8 mouse cellular contexts compared by ENCODE assay signal in genomic region chr4:127167731-127168130, GRCm38 (mm10). TPM values are rescaled to one million over a fixed set of nuclear protein-coding genes. Genes with fewer than 3 reads are reported as not detected.
DNase-seq lines count a peak whose midpoint lies in the region; ATAC-seq and TF ChIP-seq lines count a peak whose summit lies in the region.

No protein-coding gene starts in this region.

- peak overlapping the region; percentile 72 for H3K4me3 ChIP-seq in heart, embryonic 11.5 days (ENCODE audit: low read depth, low read length)
- H3K4me3 ChIP-seq in ES-Bruce4 (ENCODE audit: low read depth, low read length): peak overlapping the region; percentile 64; the same call in 1 of the 2 replicates
- H3K4me3 ChIP-seq in forebrain, embryonic 14.5 days (ENCODE audit: low read depth, low read length): peak overlapping the region; percentile 81; the same call in 1 of the 2 replicates
- H3K4me3 ChIP-seq in liver, postnatal 0 days (ENCODE audit: low read depth, low read length): no peak overlapping the region

- no peak for DNase-seq in heart, postnatal 25 days (ENCODE audit: low spot score)
- DNase-seq in forebrain, embryonic 14.5 days (ENCODE audit: low spot score): no peak
- DNase-seq in liver, postnatal 0 days: no peak
- DNase-seq in right cerebral cortex, postnatal 14 days: no peak
- DNase-seq in adrenal gland, postnatal 25 days: no peak
- no peak for DNase-seq in kidney, postnatal 10 days

- intact Hi-C loops in heart, postnatal 25 days (cut with DNase I): no loop called here

- no peak for TF ChIP-seq CTCF in ES-Bruce4 (IDR thresholded peaks at IDR 0.05; ENCODE audit: low read depth, low read length)
- TF ChIP-seq CTCF in liver, postnatal 0 days (IDR thresholded peaks at IDR 0.05; ENCODE audit: low read depth): no peak

- H3K4me1 ChIP-seq in heart, embryonic 11.5 days (ENCODE audit: control insufficient read depth, insufficient read depth, low read length): peaks cover 9% of the 10 kb centered on the region
- no peaks in the 10 kb centered on the region for H3K4me1 ChIP-seq in ES-Bruce4 (ENCODE audit: control insufficient read depth, insufficient read depth, low read length)
- H3K4me1 ChIP-seq in forebrain, embryonic 14.5 days (ENCODE audit: control insufficient read depth, insufficient read depth, low read length): peaks cover 21% of the 10 kb centered on the region
- H3K4me1 ChIP-seq in liver, postnatal 0 days (ENCODE audit: insufficient read depth): peaks cover 9% of the 10 kb centered on the region

- 17% methylated on average over 8 of the region's 8 CpGs for WGBS in heart, embryonic 11.5 days (ENCODE audit: insufficient replicate concordance)
- 14% methylated on average over 8 of the region's 8 CpGs for WGBS in forebrain, embryonic 14.5 days
- 20% methylated on average over 8 of the region's 8 CpGs for WGBS in liver, postnatal 0 days (ENCODE audit: insufficient replicate concordance)

- H3K36me3 ChIP-seq in heart, embryonic 11.5 days (ENCODE audit: control insufficient read depth, insufficient read depth, low read length): no peaks in the 10 kb centered on the region
- no peaks in the 10 kb centered on the region for H3K36me3 ChIP-seq in ES-Bruce4 (ENCODE audit: control insufficient read depth, insufficient read depth, low read length, poor library complexity, severe bottlenecking)
- no peaks in the 10 kb centered on the region for H3K36me3 ChIP-seq in forebrain, embryonic 14.5 days (ENCODE audit: control insufficient read depth, insufficient read depth, low read length)
- H3K36me3 ChIP-seq in liver, postnatal 0 days (replicated peaks; ENCODE audit: insufficient read depth, low read length): no peaks in the 10 kb centered on the region

- peaks cover 60% of the 10 kb centered on the region for H3K27me3 ChIP-seq in heart, embryonic 11.5 days (ENCODE audit: control insufficient read depth, insufficient read depth, low read length)
- H3K27me3 ChIP-seq in ES-Bruce4 (ENCODE audit: control insufficient read depth, insufficient read depth, low read length, poor library complexity, severe bottlenecking): 0 out of 2 replicates have a peak, but pooled peaks cover 2% of the 10 kb centered on the region
- H3K27me3 ChIP-seq in forebrain, embryonic 14.5 days (replicated peaks; ENCODE audit: control insufficient read depth, insufficient read depth, low read length): no peaks in the 10 kb centered on the region; the same call in 1 of the 2 replicates
- peaks cover 37% of the 10 kb centered on the region for H3K27me3 ChIP-seq in liver, postnatal 0 days (ENCODE audit: insufficient read depth, low read length)

- H3K9me3 ChIP-seq in heart, embryonic 11.5 days (replicated peaks; ENCODE audit: control insufficient read depth, low read length): no peaks in the 10 kb centered on the region
- H3K9me3 ChIP-seq in ES-Bruce4 (replicated peaks; ENCODE audit: control insufficient read depth, insufficient read depth, low read length, poor library complexity, severe bottlenecking): no peaks in the 10 kb centered on the region
- H3K9me3 ChIP-seq in forebrain, embryonic 14.5 days (replicated peaks; ENCODE audit: control insufficient read depth, low read length): no peaks in the 10 kb centered on the region
- H3K9me3 ChIP-seq in liver, postnatal 0 days (ENCODE audit: low read length): no peaks in the 10 kb centered on the region

- no peak for ATAC-seq in heart, embryonic 11.5 days (replicated peaks; ENCODE audit: insufficient number of reproducible peaks, low FRiP score, low TSS enrichment)
- ATAC-seq in forebrain, embryonic 14.5 days: no peak
- ATAC-seq in liver, postnatal 0 days: no peak

- H3K27ac ChIP-seq in heart, embryonic 11.5 days (ENCODE audit: low read depth, low read length): no peak overlapping the region
- H3K27ac ChIP-seq in ES-Bruce4 (ENCODE audit: insufficient read depth, low read length): no peak overlapping the region
- H3K27ac ChIP-seq in forebrain, embryonic 14.5 days (ENCODE audit: low read depth, low read length): no peak overlapping the region
- H3K27ac ChIP-seq in liver, postnatal 0 days (ENCODE audit: low read depth): no peak overlapping the region

- no peak for TF ChIP-seq POLR2A in ES-Bruce4 (IDR thresholded peaks at IDR 0.05; ENCODE audit: insufficient read depth, low read length)

- H3K9ac ChIP-seq in heart, embryonic 11.5 days (ENCODE audit: low read depth, low read length): no peak overlapping the region
- H3K9ac ChIP-seq in ES-Bruce4 (ENCODE audit: low read depth, poor library complexity, severe bottlenecking): peak overlapping the region; percentile 83
- H3K9ac ChIP-seq in forebrain, embryonic 14.5 days (ENCODE audit: low read length): no peak overlapping the region
- no peak overlapping the region for H3K9ac ChIP-seq in liver, postnatal 0 days (replicated peaks)

- TF ChIP-seq EP300 in ES-Bruce4 (IDR thresholded peaks at IDR 0.05; ENCODE audit: insufficient read depth, low read depth, low read length): no peak
- TF ChIP-seq EP300 in liver, postnatal 0 days (IDR thresholded peaks at IDR 0.05; ENCODE audit: low read depth): no peak

- H3K4me2 ChIP-seq in heart, embryonic 11.5 days: peak overlapping the region; percentile 91
- H3K4me2 ChIP-seq in forebrain, embryonic 14.5 days (ENCODE audit: low read length): peak overlapping the region; percentile 97
- peak overlapping the region; percentile 77; the same call in 1 of the 2 replicates for H3K4me2 ChIP-seq in liver, postnatal 0 days (ENCODE audit: low read depth, low read length)

RNA-seq across cellular contexts. Expression of gene Dlgap3, which starts 1.3 kb away (rescaled TPM):
- polyA plus RNA-seq in heart, embryonic 11.5 days (2014; fragmentation: Nextera tagmentation; extraction: Ambion mirVana): 1.2 and 1.4 TPM in 2 replicates
- total RNA-seq in heart, postnatal 25 days (2021): under 1 TPM; 0.10 to 0.48 TPM
- 7.4 and 9.5 TPM in 2 replicates for polyA plus RNA-seq in ES-Bruce4 (2011; ENCODE audit: insufficient read depth, insufficient read length, low read depth, missing spikeins)
- polyA plus RNA-seq in forebrain, embryonic 14.5 days (2014; fragmentation: Nextera tagmentation; extraction: Ambion mirVana): 8.4 and 10.8 TPM in 2 replicates
- polyA plus RNA-seq in liver, postnatal 0 days (2015; fragmentation: Nextera tagmentation; extraction: Ambion mirVana): 0.05 and 0.07 TPM in 2 replicates
- total RNA-seq in adrenal gland, postnatal 25 days (2021): 4.5 and 6.0 TPM in 2 replicates

RNA-seq across cellular contexts. Expression of gene Tmem35b, which starts 44.2 kb away (rescaled TPM):
- polyA plus RNA-seq in heart, embryonic 11.5 days (2014; fragmentation: Nextera tagmentation; extraction: Ambion mirVana): 13.9 and 14.2 TPM in 2 replicates
- total RNA-seq in heart, postnatal 25 days (2021): 1 to 10 TPM; 1.5 TPM
- 9.0 and 10.0 TPM in 2 replicates for polyA plus RNA-seq in ES-Bruce4 (2011; ENCODE audit: insufficient read depth, insufficient read length, low read depth, missing spikeins)
- 12.0 and 13.0 TPM in 2 replicates for polyA plus RNA-seq in forebrain, embryonic 14.5 days (2014; fragmentation: Nextera tagmentation; extraction: Ambion mirVana)
- polyA plus RNA-seq in liver, postnatal 0 days (2015; fragmentation: Nextera tagmentation; extraction: Ambion mirVana): 6.7 and 7.7 TPM in 2 replicates
- 26.2 and 30.3 TPM in 2 replicates for total RNA-seq in adrenal gland, postnatal 25 days (2021)
